Mouse (Mus musculus): Measurements from ENCODE around the gene Colgalt1. TPM values are rescaled to one million over a fixed set of nuclear protein-coding genes. Genes with fewer than 3 reads are reported as not detected.

Gene Colgalt1
- total and polyA plus RNA-seq, 3 experiments, result 50.9 to 102 (median 59.0) TPM

- no peak overlapping the region for H3K9ac ChIP-seq (ENCODE audit: control insufficient read depth, low read depth, low read length, poor library complexity, severe bottlenecking)
- DNase-seq (ENCODE audit: low read depth, low spot score), result no peak
- H3K79me2 ChIP-seq (ENCODE audit: control insufficient read depth, insufficient read depth, low read length, poor library complexity), result 0 out of 2 replicates have a peak, but pooled peaks cover 1% of the 10 kb centered on the region
- H3K36me3 ChIP-seq (ENCODE audit: control insufficient read depth in 1 of 2, insufficient read depth in 2 of 2, low read length in 2 of 2), result peaks cover 0 to 5% of the 10 kb centered on the region in 2 experiments; a peak in 2 of 4 replicates
- no peak overlapping the region for H3K27ac ChIP-seq (ENCODE audit: control insufficient read depth, low read depth, low read length)
- no peaks in the 10 kb centered on the region for H3K9me3 ChIP-seq (replicated peaks; ENCODE audit: insufficient read depth, low read length)
- TF ChIP-seq EP300 (IDR thresholded peaks at IDR 0.05; ENCODE audit: low read depth in 1 of 2, low read length in 2 of 2), result no peak
- TF ChIP-seq ZMIZ1 (IDR thresholded peaks at IDR 0.05; ENCODE audit: low read depth, low read length), result no peak
- no peak for TF ChIP-seq SMC3 (IDR thresholded peaks at IDR 0.05; ENCODE audit: low read depth, low read length)
- TF ChIP-seq POLR2AphosphoS2 (IDR thresholded peaks at IDR 0.05; ENCODE audit: low read length), result no peak
- TF ChIP-seq NELFE (IDR thresholded peaks at IDR 0.05; ENCODE audit: low read depth, low read length), result no peak
- TF ChIP-seq ZNF384 (IDR thresholded peaks at IDR 0.05; ENCODE audit: low read depth, low read length), result no peak
- no peak overlapping the region for H3K4me3 ChIP-seq (ENCODE audit: control insufficient read depth in 1 of 2, insufficient read depth in 1 of 2, low read depth in 2 of 2, low read length in 2 of 2)
- H3K27me3 ChIP-seq (ENCODE audit: control insufficient read depth in 1 of 2, insufficient read depth in 2 of 2, low read length in 2 of 2), result no peaks in the 10 kb centered on the region
- peaks cover 7 to 15% of the 10 kb centered on the region in 2 experiments for H3K4me1 ChIP-seq (ENCODE audit: control insufficient read depth in 1 of 2, insufficient read depth in 2 of 2, low read length in 2 of 2)
These were observed 12.0 kb upstream of the Colgalt1 start for GRCm38 (mm10) chr8:71598841-71599240.

GRCm38 (mm10) chr8:71601939-71602665, 8.7 kb upstream of the Colgalt1 start:
- no peak for TF ChIP-seq E2F4 (IDR thresholded peaks at IDR 0.05; ENCODE audit: borderline replicate concordance, low read depth, low read length)
- no peak for TF ChIP-seq ZC3H11A (IDR thresholded peaks at IDR 0.05; ENCODE audit: low read depth, low read length)
- no peak for TF ChIP-seq MAZ (IDR thresholded peaks at IDR 0.05; ENCODE audit: low read depth, low read length)
- TF ChIP-seq POLR2AphosphoS2 (IDR thresholded peaks at IDR 0.05; ENCODE audit: low read length), result no peak
- TF ChIP-seq UBTF (IDR thresholded peaks at IDR 0.05; ENCODE audit: borderline replicate concordance, insufficient read depth, low read depth, low read length), result no peak
- no peak for TF ChIP-seq BHLHE40 (IDR thresholded peaks at IDR 0.05; ENCODE audit: borderline replicate concordance, low read depth, low read length)
- TF ChIP-seq MXI1 (IDR thresholded peaks at IDR 0.05; ENCODE audit: low read depth, low read length), result no peak
- Histone ChIP-seq H3K79me2 (ENCODE audit: control insufficient read depth, insufficient read depth, low read length, poor library complexity) (no peaks in the 10 kb centered on the region), H3K9ac (ENCODE audit: control insufficient read depth, low read depth, low read length, poor library complexity, severe bottlenecking) (no peak overlapping the region), H3K36me3 (ENCODE audit: control insufficient read depth in 1 of 2, insufficient read depth in 2 of 2, low read length in 2 of 2) (no peaks in the 10 kb centered on the region; a peak in 1 of 4 replicates), H3K27ac (ENCODE audit: control insufficient read depth, low read depth, low read length) (no peak overlapping the region), H3K9me3 (replicated peaks; ENCODE audit: insufficient read depth, low read length) (no peaks in the 10 kb centered on the region), H3K4me1 (ENCODE audit: control insufficient read depth in 1 of 2, insufficient read depth in 2 of 2, low read length in 2 of 2) (peaks cover 0 to 4% of the 10 kb centered on the region in 2 experiments; a peak in 2 of 4 replicates), H3K4me3 (ENCODE audit: control insufficient read depth in 1 of 2, insufficient read depth in 1 of 2, low read depth in 2 of 2, low read length in 2 of 2) (no peak overlapping the region), H3K27me3 (ENCODE audit: control insufficient read depth in 1 of 2, insufficient read depth in 2 of 2, low read length in 2 of 2) (no peaks in the 10 kb centered on the region)
- no peak for DNase-seq (ENCODE audit: low read depth, low spot score)

GRCm38 (mm10) chr8:71602666-71603334, 8.0 kb upstream of the Colgalt1 start:
- Histone ChIP-seq H3K79me2 (ENCODE audit: control insufficient read depth, insufficient read depth, low read length, poor library complexity) (no peaks in the 10 kb centered on the region), H3K9ac (ENCODE audit: control insufficient read depth, low read depth, low read length, poor library complexity, severe bottlenecking) (no peak overlapping the region), H3K4me3 (ENCODE audit: control insufficient read depth in 1 of 2, insufficient read depth in 1 of 2, low read depth in 2 of 2, low read length in 2 of 2) (no peak overlapping the region), H3K4me1 (ENCODE audit: control insufficient read depth in 1 of 2, insufficient read depth in 2 of 2, low read length in 2 of 2) (no peaks in the 10 kb centered on the region), H3K27me3 (ENCODE audit: control insufficient read depth in 1 of 2, insufficient read depth in 2 of 2, low read length in 2 of 2) (no peaks in the 10 kb centered on the region), H3K27ac (ENCODE audit: control insufficient read depth, low read depth, low read length) (no peak overlapping the region), H3K36me3 (ENCODE audit: control insufficient read depth in 1 of 2, insufficient read depth in 2 of 2, low read length in 2 of 2) (no peaks in the 10 kb centered on the region), H3K9me3 (replicated peaks; ENCODE audit: insufficient read depth, low read length) (no peaks in the 10 kb centered on the region)
- no peak for DNase-seq (ENCODE audit: low read depth, low spot score)
- TF ChIP-seq MAX (IDR thresholded peaks at IDR 0.05; ENCODE audit: low read length) (no peak), MAZ (IDR thresholded peaks at IDR 0.05; ENCODE audit: low read depth, low read length) (no peak), POLR2AphosphoS2 (IDR thresholded peaks at IDR 0.05; ENCODE audit: low read length) (no peak), TCF12 (IDR thresholded peaks at IDR 0.05; ENCODE audit: low read depth, low read length) (no peak), POLR2A (IDR thresholded peaks at IDR 0.05; ENCODE audit: control insufficient read depth in 1 of 2, insufficient read depth in 1 of 2, low read depth in 1 of 2, low read length in 2 of 2, poor library complexity in 1 of 2) (no peak), USF1 (IDR thresholded peaks at IDR 0.05; ENCODE audit: low read depth, low read length) (no peak), MXI1 (IDR thresholded peaks at IDR 0.05; ENCODE audit: low read depth, low read length) (no peak), MYC (IDR thresholded peaks at IDR 0.05; ENCODE audit: low read depth, low read length) (no peak), RAD21 (IDR thresholded peaks at IDR 0.05; ENCODE audit: low read depth, low read length) (no peak), ELF1 (IDR thresholded peaks at IDR 0.05; ENCODE audit: low read depth, low read length) (no peak), MEF2A (IDR thresholded peaks at IDR 0.05; ENCODE audit: extremely low read depth, insufficient replicate concordance, low read depth, low read length, poor library complexity, severe bottlenecking) (no peak), ZNF384 (IDR thresholded peaks at IDR 0.05; ENCODE audit: low read depth, low read length) (no peak), HCFC1 (IDR thresholded peaks at IDR 0.05; ENCODE audit: low read depth, low read length) (no peak), SMC3 (IDR thresholded peaks at IDR 0.05; ENCODE audit: low read depth, low read length) (no peak), MYB (IDR thresholded peaks at IDR 0.05; ENCODE audit: low read depth, low read length) (no peak), CHD2 (IDR thresholded peaks at IDR 0.05; ENCODE audit: low read length) (no peak)
